Mouse (Mus musculus) hematopoietic stem cell, adult 5-6 weeks (primary cell): ENCODE measurements around the gene Prpmp5. TPM values are rescaled to one million over a fixed set of nuclear protein-coding genes. Genes with fewer than 3 reads are reported as not detected.
"Not testable (repeated sequence)": the region's sequence is repeated elsewhere in the genome, so short reads cannot be mapped to it uniquely, and the experiment has no call there.

Experiments
- ATAC-seq, 2 experiments: fragments of 125-278 bp in 1 of 2; replicated peaks in 1 of 2; 2 replicates each; pipeline ENCODE4 v1.8.0; 2016 to 2017; ENCODE audit warnings: inconsistent platforms in 2 of 2, mild to moderate bottlenecking in 2 of 2, moderate number of reproducible peaks in 2 of 2, low read depth in 1 of 2, moderate TSS enrichment in 1 of 2; ENCODE audit not compliant: low FRiP score in 2 of 2, poor library complexity in 2 of 2, severe bottlenecking in 2 of 2, insufficient read depth in 1 of 2, low TSS enrichment in 1 of 2
- total RNA-seq: library from RNA; stranded (forward); fragments of 172-1452, 232-1000 nt; gene quantifications from 2 replicates; pipeline ENCODE4 v1.2.3, GENCODE M21; 2017

The Prpmp5 gene
- total RNA-seq = not detected in 2 replicates

GRCm38 (mm10) chr6:132314657-132315056, at the start of gene Prpmp5:
TSS of gene Prpmp5 (minus strand) at chr6:132314757.
- not testable (repeated sequence) for ATAC-seq

- ATAC-seq = not testable (repeated sequence)
Observed at GRCm38 (mm10) chr6:132364034-132364433, 49.5 kb upstream of the Prpmp5 start, which contains the start of gene Gm8882. TSS of gene Gm8882 (minus strand) at chr6:132364134.

Other genes starting within 250 kb of the Prpmp5 start
- not detected in 2 replicates for gene Prb1, start 104.2 kb downstream of the Prpmp5 start, total RNA-seq
- not detected in 2 replicates for gene Gm8882, start 49.4 kb upstream of the Prpmp5 start, total RNA-seq